ENCODE assay signal across 29 mouse cellular contexts in genomic region chr7:27624967-27625366, GRCm38 (mm10). TPM values are rescaled to one million over a fixed set of nuclear protein-coding genes. Genes with fewer than 3 reads are reported as not detected.
DNase-seq lines count a peak whose midpoint lies in the region.
"Had no signal": no experiment of that assay in that cellular context is flagged by ENCODE, and none has a peak within 500 bp of the region (broad histone marks: within the 10 kb centered on the region; RNA-seq: fewer than 3 reads in every experiment).

No protein-coding gene starts in this region.

- H3K27me3 ChIP-seq in hindbrain, embryonic 10.5 days (ENCODE audit: insufficient read depth, poor library complexity, severe bottlenecking): no peaks in the 10 kb centered on the region
- H3K27me3 ChIP-seq: CH12.LX; embryonic facial prominence, embryonic 13.5 days; embryonic facial prominence, embryonic 15.5 days; forebrain, embryonic 12.5 days; forebrain, embryonic 15.5 days; Patski had no signal

- H3K4me1 ChIP-seq in brown adipose tissue, adult 24 weeks (ENCODE audit: control insufficient read depth, insufficient read depth, insufficient read length, low read length): peaks cover 10% of the 10 kb centered on the region; the same call in 1 of the 2 replicates
- H3K4me1 ChIP-seq in hindbrain, embryonic 10.5 days (replicated peaks): no peaks in the 10 kb centered on the region
- H3K4me1 ChIP-seq: embryonic facial prominence, embryonic 13.5 days; embryonic facial prominence, embryonic 15.5 days; forebrain, embryonic 10.5 days; forebrain, embryonic 12.5 days; forebrain, embryonic 15.5 days had no signal

- no peak overlapping the region for H3K4me3 ChIP-seq in brown adipose tissue, adult 24 weeks (ENCODE audit: insufficient read depth, low read depth, low read length)
- no peak overlapping the region for H3K4me3 ChIP-seq in hindbrain, embryonic 10.5 days
- H3K4me3 ChIP-seq: embryonic facial prominence, embryonic 13.5 days; embryonic facial prominence, embryonic 15.5 days; erythroblast, embryonic 14.5 days; forebrain, embryonic 10.5 days; forebrain, embryonic 12.5 days; forebrain, embryonic 15.5 days had no signal

- DNase-seq in adrenal gland, adult 2 months: peak; percentile 31
- DNase-seq in adrenal gland, adult 18-20 months (ENCODE audit: low spot score in 2 of 2): no peak
- DNase-seq in adrenal gland, postnatal 14 days: peak; percentile 51
- DNase-seq in adrenal gland, adult 8-10 months: no peak
- DNase-seq in ZHBTc4 (ENCODE audit: low read depth, low spot score): peak; percentile 18
- no peak for DNase-seq in hindbrain, embryonic 10.5 days (ENCODE audit: low spot score)
- DNase-seq in kidney, postnatal 36 days: no peak
- DNase-seq: adrenal gland, postnatal 25 days; B cell, adult 2 months; cerebellum, adult 11 months; cerebellum, adult 18-20 months; cerebellum, adult 8-10 months; cerebellum, adult 9-11 months; cerebellum, postnatal 14 days; cerebellum, postnatal 36 days; embryo, embryonic 11 days; forebrain, postnatal 0 days had no signal

- H3K27ac ChIP-seq in brown adipose tissue, adult 24 weeks (replicated peaks; ENCODE audit: low read depth, low read length): peak overlapping the region; percentile 99
- no peak overlapping the region for H3K27ac ChIP-seq in hindbrain, embryonic 10.5 days
- H3K27ac ChIP-seq: embryonic facial prominence, embryonic 13.5 days; embryonic facial prominence, embryonic 15.5 days; forebrain, embryonic 10.5 days; forebrain, embryonic 12.5 days; forebrain, embryonic 15.5 days had no signal

- peaks cover 98% of the 10 kb centered on the region for H3K36me3 ChIP-seq in hindbrain, embryonic 10.5 days

- H3K9me3 ChIP-seq in hindbrain, embryonic 10.5 days: no peaks in the 10 kb centered on the region
- H3K9me3 ChIP-seq: embryonic facial prominence, embryonic 13.5 days; embryonic facial prominence, embryonic 15.5 days; forebrain, embryonic 10.5 days; forebrain, embryonic 12.5 days; forebrain, embryonic 15.5 days; G1E had no signal

RNA-seq across cellular contexts. Expression of gene Ttc9b, which starts 28.7 kb away (rescaled TPM):
- total RNA-seq in adrenal gland, adult 2 months (2021): not detected
- 0.06 and 0.48 TPM in 2 replicates for polyA plus RNA-seq in adrenal gland, adult 2 months (2012; rRNA removed)
- total RNA-seq in adrenal gland, adult 18-20 months (2021): not detected
- 0.26 and 0.83 TPM in 2 replicates for total RNA-seq in adrenal gland, postnatal 14 days (2021)
- total RNA-seq in adrenal gland, adult 8-10 months (2022): not detected
- polyA plus RNA-seq in brown adipose tissue, adult 24 weeks (2012; ENCODE audit: insufficient read depth, insufficient read length, missing spikeins): not detected in 2 replicates
- 3.3 and 10.9 TPM in 2 replicates for polyA plus RNA-seq in hindbrain, embryonic 10.5 days (2016; fragmentation: Nextera tagmentation; extraction: Ambion mirVana)
- total RNA-seq: adrenal gland, postnatal 25 days; CH12.LX; common myeloid progenitor, adult 5-6 weeks; G1E had no signal
- polyA plus RNA-seq: CD4-positive, CD25-positive, alpha-beta regulatory T cell, adult 4 months; erythroblast, embryonic 14.5 days; G1E had no signal

RNA-seq across cellular contexts. Expression of gene Akt2, which starts 33.6 kb away (rescaled TPM):
- total RNA-seq in adrenal gland, adult 2 months (2021): 100 to 1,000 TPM; 219 to 227 TPM
- polyA plus RNA-seq in adrenal gland, adult 2 months (2012; rRNA removed): 128 and 143 TPM in 2 replicates
- total RNA-seq in adrenal gland, adult 18-20 months (2021): 100 to 1,000 TPM; 209 to 250 TPM
- total RNA-seq in adrenal gland, postnatal 14 days (2021): 197 and 255 TPM in 2 replicates
- 100 to 1,000 TPM; 162 to 282 (median 233) TPM for total RNA-seq in adrenal gland, adult 8-10 months (2022)
- polyA plus RNA-seq in brown adipose tissue, adult 24 weeks (2012; ENCODE audit: insufficient read depth, insufficient read length, missing spikeins): 294 and 321 TPM in 2 replicates
- 89.0 and 93.5 TPM in 2 replicates for polyA plus RNA-seq in hindbrain, embryonic 10.5 days (2016; fragmentation: Nextera tagmentation; extraction: Ambion mirVana)

RNA-seq across cellular contexts. Expression of gene Map3k10, which starts 49.4 kb away (rescaled TPM):
- total RNA-seq in adrenal gland, adult 2 months (2021): 10 to 100 TPM; 21.9 to 35.1 TPM
- polyA plus RNA-seq in adrenal gland, adult 2 months (2012; rRNA removed): 65.4 and 93.7 TPM in 2 replicates
- total RNA-seq in adrenal gland, adult 18-20 months (2021): 10 to 100 TPM; 30.3 to 33.4 TPM
- total RNA-seq in adrenal gland, postnatal 14 days (2021): 25.3 and 29.6 TPM in 2 replicates
- 10 to 100 TPM; 28.7 to 36.3 (median 34.4) TPM for total RNA-seq in adrenal gland, adult 8-10 months (2022)
- 13.0 and 13.2 TPM in 2 replicates for polyA plus RNA-seq in brown adipose tissue, adult 24 weeks (2012; ENCODE audit: insufficient read depth, insufficient read length, missing spikeins)
- 8.3 and 10.6 TPM in 2 replicates for polyA plus RNA-seq in hindbrain, embryonic 10.5 days (2016; fragmentation: Nextera tagmentation; extraction: Ambion mirVana)

Comparison
In these comparisons a context has a peak if more than half of its experiments do, and no peak if none do; other contexts are left out.
1. DNase-seq: peak in adrenal gland, adult 2 months (single experiment), adrenal gland, postnatal 14 days (single experiment) and ZHBTc4 (single experiment); none in adrenal gland, adult 18-20 months (0 of 2), adrenal gland, adult 8-10 months (single experiment), hindbrain, embryonic 10.5 days (single experiment) and kidney, postnatal 36 days (0 of 2).